Mouse (Mus musculus) frontal cortex, postnatal 25 days (tissue): ENCODE data around the gene Mrpl14.

Experiments used
- DNase-seq, 2 experiments: peaks; one replicate each; pipeline ENCODE4 v3.0.0; 2022; ENCODE audit warnings: low spot score in 2 of 2

Gene Mrpl14

DNA sequence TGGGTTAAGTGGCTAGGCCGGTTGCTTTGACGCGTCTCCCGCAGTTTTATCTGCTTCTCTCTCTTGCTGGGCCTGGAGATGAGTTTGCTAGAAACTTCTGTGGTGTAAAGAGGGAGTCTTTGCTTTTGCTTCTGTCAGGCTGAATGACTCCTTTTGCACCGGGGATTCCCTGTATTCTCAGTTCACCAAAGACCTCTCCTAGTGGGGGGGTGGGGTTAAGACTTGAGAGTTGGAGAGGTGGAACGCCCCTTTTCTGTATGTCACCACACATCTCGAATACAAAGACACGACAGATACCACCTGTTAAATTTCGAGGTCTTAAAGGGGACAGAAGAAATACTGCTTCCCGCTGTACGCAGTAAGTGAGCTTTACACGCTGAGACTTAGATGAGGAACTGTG, 594 bp downstream of the Mrpl14 start, which contains the start of gene Tmem63b:
Gene Tmem63b, minus strand, starts transcription at position 190 of the 400 bp plus-strand sequence.
- DNase-seq, result no peak

DNA sequence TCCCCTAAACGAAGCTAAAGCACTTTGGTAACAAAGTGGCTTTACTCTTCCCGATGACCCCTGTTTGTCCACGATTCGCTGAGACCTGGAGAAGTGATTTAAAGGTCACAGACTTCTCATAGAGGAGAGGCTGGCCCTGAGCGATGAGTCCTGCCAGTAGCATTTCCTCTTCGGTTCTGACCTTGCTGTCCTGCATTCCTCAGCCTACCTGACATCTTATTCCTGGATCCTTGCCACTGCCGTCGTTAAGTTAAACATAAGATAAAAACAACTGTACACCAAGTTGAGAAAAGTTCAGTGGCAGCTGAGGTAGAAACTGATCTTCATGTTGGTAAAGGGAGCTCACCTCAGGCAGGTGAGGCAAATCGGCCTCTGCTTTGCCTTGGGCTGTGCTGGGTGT, 3.0 kb downstream of the Mrpl14 start:
- DNase-seq, result no peak

DNA sequence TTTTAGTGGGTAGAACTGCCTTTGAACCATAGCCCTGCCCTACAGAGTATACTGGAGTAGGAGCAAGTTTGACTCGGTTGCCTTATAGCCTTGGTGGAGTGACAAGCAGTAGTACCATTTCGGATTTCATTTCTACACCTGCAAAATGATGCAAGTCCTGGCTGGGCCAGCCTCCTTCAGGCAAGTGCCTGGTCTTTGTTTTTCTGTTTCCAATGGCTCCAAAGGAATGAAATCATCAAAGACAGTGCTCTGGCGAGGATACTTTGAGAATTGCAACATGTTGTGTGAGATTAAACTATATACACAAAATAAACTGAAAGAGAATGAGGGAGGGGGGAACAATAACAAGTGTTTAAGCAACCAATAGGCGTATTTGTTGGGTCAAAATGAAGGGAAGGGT, 3.9 kb downstream of the Mrpl14 start:
- DNase-seq, result no peak

DNA sequence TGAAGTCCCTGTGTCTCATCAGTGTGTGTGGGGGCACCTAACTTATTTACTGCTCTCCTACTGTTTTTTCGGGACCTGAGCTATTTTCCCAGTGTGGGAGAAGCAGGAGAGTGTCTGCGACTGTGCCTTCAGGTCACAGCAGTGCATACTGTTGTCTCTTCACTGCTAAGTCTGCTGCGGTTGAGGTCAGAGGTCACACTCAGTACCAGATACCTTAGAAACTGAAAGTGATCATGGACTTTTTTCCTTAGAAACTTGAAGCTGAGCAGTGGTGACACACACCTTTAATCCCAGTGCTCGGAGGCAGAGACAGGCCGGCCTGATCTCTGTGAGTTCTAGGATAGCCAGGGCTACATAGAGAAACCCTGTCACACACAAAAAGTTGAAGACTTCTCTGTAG, 6.0 kb downstream of the Mrpl14 start:
- no peak for DNase-seq

DNA sequence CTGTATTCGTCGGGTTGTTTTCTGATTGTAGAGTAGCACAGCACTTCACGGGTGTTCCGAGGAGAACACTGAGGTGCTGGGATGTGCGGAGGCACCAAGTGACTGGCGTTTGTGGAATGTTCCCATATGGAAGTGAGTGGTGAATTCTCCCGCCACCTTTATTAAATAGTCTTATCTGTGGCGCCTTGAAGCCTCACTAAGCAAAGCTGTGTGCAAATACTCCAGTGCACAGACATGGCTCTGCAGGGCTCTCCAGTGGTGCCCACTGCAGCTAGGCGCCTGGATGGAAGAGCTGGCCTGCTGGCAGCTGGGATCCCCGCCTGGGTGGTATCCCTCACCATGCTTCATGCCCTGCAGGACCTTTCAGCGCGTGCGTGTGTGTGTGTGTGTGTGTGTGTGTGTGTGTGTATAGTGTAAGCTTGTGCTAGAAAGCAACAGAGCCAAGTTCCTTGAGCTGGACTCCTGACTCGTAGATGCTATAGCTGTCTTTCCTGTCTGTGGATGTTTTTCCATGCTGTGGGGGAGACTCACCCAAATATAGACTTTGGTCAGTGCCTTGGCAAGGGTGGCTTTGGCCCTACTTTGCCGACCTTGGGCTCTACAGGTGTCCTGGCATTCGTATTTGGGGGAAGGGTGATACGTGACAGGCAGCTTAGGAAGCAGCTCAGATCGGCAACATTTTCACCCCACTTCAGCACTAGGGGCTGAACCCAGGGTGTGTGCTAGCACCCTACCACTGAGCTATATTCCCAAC, 7.9 kb downstream of the Mrpl14 start:
- no peak for DNase-seq

DNA sequence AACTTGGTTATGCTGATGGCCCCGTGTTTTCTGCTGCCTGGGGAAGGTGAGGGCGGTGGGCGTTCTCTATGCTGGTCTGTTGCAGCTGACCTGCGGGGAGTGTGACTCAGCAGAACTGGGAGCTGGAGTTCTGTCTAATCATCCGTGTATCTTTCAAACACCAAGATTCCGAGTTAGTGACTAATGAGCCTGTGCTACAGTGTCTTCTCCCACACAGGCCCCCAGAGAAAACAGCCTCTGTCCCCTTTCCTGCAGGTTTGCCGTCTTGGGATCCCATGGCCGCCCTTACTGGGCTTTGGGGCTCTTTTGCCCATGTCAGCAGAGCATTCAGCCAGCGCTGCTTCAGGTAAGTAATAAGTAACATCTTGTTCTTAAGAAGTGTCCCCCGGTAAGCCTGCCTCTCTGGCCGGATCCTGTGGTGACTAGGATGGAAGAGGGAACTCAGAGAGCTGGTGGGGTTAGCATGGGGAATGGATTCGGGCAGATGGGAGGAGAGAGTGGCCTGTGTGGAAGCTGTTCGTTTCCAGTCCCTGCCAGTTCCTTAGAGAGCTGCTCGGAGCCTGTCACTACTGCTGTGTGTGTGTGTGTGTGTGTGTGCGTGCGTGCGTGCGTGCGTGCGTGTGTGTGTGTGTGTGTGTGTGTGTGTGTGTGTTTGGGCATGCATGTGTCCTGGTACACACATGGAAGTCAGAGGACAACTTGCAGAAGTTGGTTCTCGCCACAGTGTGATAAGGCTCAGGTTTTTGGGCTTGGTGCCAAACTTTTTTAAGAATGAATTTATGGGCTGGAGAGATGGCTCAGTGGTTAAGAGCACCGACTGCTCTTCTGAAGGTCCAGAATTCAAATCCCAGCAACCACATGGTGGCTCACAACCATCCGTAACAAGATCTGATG, 9.4 kb downstream of the Mrpl14 start:
- DNase-seq, result no peak

DNA sequence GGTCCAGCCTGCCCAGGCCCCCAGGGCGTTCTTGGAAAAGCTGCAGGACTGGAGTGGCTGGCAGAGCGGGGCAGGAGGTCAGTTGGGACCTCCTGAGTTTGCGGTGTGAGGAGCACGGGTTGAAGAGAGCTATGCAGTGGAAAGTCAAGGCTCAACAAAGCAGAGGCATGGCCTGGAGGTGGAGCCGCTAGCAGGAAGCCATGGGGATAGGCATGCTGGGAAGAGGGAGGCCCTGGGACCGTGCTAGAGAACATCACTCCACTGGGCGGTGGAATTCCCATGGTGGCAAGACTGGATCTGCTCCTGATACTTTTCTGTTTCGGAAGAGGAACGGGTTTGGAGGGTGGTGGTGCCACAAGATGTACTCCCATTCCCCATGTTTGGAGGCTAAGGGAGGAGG, 10.9 kb downstream of the Mrpl14 start:
- DNase-seq, result no peak

DNA sequence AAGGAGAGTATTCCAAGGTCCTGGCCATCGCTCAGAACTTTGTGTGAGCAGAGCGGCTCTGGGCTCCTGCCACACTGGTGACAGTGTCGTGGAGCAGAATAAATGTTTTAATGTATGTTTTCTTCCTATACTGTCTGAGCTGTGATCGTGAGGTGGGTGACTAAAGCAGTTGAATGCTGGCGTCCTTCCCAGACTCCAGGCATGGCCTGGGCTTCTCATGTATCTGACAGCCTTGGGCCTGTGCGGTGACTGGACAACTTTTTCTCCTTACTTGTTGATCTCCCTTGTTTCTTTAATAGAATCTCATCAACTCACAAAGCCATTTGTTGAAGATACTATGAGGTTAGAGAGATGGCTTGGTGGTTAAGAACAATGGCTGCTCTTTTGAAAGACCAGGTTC, 12.2 kb downstream of the Mrpl14 start:
- DNase-seq, result no peak

DNA sequence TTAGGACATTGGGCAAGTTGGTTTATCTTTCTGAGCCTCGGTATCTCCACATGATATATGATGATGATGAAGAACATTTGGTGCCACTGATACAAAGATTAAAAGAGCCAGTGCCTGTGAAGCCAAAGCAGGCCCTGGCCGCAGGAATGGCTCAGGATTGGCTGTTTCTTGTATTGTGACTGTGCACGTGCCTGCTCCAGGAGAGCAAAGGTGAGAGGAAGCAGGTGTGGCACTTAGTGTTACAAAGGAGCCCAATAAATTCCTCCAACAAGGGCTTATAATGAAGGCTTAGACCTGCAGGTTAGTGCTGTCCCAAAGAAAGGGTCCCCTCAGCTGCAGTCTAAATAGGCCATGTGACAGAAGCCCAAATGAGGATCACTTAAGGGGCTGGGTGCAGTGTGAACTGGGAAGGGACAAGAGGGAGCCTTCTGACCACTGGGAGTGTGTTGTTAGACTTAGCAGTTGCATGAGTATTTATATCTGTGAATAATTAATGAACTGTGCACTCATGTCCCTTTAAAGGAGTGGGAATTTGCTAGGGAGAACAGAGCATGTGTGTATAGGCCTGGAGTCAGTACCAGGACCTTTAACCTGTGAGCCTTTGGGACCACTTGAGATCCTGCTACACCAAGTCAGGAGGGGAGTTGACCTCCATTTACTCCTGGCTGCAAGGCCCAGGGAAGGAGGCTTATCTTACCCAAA, 13.1 kb downstream of the Mrpl14 start:
- DNase-seq, result no peak

DNA sequence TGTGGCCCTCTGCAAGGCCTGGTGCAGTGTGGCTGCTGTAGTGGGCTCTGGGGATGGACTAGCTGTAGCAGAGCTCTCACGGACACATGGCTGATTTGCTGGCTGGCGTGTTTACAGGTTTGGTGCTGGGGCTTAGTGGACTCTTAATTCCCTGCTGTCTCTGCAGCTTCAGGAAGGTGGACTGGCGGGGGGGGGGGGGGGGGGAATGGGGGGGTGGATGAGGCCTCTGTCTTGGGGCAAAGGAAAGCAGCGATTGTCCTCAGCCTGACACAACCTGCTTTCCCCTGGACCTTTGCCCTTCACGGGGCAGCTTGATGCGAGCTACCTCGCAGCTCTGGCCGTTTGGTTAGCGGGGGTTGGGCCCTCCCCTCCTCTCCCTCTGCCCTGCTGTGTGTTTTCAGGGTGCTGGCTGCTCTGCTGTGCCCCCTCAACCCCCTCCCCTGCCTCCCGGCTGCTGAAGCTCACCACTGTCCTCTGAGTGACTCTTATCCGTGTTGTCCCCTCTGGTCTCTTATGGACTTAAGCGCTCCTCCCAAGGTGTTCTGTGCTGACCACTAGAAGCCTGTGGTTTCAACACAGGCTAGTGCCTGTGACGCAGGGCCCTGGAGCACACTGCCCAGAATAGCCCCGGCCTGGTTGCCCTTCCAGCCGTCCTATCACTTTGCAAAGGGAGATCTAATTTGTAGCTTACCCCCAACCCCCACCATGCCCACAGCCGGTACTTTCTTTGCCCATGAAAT, 14.5 kb downstream of the Mrpl14 start:
- DNase-seq, result no peak

DNA sequence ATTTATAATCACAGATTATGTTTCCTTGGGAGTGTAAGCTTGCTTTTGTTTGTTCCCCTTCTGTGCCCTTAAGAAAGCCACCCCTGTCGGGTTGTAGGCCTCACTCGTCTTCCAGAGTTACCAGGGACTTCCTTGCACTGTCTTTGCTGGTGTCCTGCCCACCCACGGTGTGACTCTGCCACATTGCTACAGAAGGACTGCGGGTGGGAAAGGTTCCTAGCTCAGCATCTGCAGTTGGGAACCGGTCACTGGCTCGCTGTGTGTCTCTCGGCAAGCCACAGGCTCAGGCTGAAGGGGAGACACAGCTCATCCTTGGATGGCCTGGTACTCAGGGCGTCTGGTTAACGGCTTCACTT, 15.1 kb downstream of the Mrpl14 start:
- no peak for DNase-seq

DNA sequence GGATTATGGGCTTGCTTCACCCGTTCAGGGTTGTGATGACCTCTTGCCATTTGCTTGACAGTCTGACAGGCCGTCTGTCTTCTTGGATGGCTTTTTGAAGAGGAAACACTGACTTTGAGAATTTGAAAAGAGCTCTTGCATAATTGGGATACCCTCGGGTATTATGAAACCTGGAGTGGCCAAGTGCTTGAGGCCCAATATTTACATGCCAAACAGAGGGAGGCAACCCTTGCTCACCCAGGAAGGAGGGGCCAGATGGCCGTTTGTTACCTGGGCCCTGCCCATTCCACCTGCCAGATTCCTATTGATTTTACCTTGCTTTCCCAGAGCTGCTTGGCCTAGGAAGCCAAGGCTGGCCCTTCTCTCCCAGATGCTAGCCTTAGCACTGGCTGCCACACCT, 16.1 kb downstream of the Mrpl14 start:
- no peak for DNase-seq

DNA sequence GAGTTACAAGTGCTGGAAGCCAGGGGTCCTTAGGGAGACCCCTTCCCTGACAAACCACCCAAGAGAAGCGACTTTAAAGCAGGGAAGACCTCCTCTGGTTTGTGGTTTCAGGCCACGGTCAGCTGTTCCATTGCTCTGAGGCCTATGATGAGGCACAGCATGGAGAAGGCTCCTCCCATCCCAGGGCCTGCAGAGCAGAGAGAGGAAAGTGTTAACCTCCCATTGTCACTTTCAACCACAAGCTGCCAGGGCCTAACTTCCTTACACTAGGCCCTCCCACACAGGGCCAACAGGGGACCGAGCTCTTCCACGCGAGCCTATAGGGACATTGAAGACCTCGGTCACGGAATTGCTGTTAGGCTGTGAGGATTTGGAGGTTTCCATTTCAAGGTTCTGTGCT, 17.1 kb downstream of the Mrpl14 start:
- no peak for DNase-seq

DNA sequence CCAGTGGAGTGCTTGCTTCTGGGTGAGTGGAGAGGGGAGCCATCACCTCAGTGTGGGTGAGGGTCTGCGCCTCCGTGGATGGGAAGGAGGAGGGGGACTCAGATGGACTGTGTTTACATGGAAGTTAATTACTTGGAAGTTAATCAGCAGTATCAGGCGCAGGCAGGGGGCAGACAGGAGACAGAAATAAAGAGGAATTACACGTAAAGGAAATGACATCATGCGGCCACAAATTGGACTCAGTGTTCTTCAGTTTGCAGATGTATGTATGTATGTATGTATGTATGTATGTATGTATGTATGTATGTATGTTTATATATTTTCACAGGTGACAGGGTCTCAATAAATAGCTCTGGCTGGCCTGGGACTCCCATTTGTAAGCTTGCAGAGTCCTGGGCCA, 20.7 kb downstream of the Mrpl14 start:
- DNase-seq, result no peak

DNA sequence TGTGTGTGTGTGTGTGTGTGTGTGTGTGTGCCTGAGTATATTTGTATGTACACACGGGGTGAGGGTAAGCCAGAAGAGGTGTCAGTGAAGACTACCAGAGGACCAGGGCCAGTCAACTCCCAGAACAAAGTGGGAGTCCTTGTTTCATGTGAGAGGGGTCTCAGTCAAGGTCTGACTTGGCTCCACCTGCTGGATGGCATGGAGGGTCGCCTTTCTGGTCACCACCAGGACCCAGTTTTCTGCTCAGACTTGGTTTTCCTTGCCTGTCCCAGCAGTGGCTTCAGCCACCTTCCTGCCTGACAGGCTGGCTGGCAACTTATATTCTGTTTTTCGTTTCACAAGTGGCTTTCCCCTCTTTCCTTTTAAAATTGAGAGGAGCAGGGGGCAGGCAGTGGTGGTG, 21.3 kb downstream of the Mrpl14 start:
- DNase-seq, result no peak

DNA sequence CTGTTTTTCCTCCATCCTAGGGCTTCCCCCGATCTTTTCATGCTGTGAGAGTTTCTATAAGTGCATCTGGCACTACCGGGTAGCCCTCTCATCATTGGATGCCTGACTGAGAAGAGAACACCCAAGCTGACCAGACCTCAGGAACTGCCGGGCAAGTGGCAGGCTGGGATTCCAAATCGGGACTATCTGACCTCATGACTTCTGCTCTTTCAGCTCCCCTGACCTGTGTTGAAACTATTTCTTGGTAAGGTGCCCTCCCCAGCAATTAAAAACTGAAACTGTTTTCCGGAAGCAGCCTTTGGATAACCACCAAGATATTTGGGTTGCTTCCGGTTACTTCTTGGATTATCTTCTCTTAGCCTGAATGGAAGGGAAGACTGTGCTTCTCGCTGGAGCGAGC, 22.1 kb downstream of the Mrpl14 start:
- DNase-seq, result no peak

DNA sequence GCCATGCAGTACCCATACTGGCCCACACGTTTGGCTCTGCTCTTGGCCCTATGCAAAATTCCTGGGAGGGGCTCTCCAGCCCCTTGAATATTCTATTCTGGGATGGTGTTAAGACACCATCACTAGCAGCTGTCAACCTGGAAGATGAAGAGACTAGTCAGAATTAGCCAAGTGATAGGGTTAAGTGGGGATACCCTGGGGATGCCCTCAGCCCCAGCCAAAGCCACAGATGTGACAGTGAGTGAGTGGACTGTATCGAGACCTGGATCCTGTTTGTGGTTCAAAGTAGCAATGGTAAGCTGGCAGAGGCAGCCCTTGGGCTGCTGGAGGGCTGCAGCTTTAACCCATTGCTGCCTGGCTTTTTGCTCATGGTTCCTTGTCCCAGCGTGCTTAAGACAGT, 23.7 kb downstream of the Mrpl14 start:
- DNase-seq, result no peak

DNA sequence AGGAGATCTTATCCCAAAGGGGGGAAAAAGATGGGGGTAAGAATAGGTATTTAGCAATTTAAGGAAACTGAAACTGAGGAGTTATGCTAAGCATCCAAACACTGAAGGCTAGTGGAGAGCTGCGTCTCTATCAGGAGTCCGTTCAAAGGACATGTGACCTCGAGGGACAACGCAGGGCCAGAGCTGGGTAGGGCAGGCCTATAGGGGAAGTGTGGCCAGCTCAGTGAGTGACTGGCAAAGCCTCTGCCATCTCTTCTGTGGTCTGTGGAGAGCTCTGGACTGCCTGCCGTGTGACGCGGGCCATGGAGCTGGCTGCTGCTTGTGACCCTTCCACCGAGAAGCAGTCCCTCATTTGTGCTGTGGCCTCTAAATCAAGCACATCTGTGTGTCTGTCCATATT, 24.3 kb downstream of the Mrpl14 start:
- no peak for DNase-seq

DNA sequence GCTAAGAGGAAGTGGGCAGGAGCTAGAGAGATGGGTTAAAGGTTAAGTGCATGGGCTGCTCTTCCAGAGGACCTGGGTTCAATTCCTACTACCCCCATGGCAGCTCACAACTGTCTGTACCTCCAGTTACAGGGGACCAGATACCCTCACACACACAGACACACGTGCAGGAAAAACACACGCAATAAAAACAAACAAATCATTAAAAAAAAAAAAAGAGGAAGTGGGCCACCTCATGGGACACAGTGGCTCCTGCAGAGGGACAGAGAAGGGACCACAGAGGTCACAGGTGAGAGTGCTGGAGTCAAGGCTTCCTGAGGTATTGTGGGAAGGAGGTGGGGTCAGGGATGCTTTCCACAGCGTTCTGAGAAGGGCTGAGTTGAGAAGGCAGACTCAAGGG, 25.4 kb downstream of the Mrpl14 start:
- no peak for DNase-seq

DNA sequence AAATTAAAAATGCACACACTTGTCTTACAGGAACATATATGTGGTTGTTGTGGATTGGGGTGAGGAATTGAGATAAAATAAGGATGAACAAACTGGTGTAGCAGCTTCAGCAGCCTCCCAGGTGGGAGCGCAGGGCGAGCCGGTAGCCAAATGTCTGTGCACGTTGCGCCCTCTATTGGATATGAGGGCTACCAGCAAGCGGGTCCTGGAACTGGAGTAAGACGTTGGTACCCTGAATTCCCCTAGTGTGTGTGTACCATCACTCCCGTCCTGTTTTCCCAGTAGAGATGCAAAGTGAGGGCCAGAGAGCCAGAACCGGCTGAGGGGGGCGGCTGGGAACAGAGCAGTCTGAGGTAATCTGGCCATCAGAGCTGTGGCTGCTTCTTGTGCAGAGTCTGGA, 32.2 kb downstream of the Mrpl14 start:
- peak; percentile 73 to 74 for DNase-seq

DNA sequence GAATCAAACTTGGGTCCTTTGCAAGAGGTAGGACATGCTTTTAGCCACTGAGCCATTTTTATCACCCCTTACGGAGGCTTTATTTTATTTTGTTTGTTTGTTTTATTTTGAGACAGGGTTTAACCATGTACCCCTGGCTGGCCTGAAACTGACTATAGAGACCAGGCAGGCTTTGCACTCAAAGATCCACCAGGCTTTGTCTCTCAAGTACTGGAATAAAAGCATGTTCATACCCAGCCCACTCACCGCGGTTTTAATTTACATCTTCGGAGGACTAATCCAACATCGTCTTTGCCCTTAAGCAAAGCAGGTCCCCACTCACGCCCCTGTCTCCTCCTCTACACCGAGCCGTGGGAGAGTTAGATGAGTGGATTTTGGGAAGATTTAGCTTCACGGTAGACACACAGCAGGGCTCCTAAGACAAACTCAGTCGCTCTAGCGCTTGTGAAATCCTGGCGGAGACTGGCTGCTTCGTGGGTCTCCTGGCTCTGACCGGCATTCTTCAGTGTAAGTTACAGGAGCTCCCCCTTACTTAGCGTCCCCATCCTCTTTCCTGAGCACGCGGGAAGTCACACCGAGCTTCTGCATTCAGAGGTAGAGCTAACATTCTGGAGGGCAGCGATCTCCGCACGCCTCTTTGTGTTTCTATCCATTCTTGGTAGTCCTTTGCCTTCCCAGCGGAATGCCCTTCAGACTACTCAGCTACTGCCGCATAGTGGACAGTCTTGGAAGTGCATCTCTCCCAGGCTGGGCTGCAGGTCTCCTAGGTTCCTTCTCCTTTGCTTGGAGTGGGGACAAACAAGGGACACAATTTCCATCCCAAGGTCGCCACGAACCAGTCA, 37.8 kb downstream of the Mrpl14 start:
- peak; percentile 81 to 83 for DNase-seq
